Mouse (Mus musculus) spleen, adult 12 weeks (tissue): Measurements from ENCODE around the gene Olfr248.
"Not testable (repeated sequence)": the region's sequence is repeated elsewhere in the genome, so short reads cannot be mapped to it uniquely, and the experiment has no call there.

Source experiments
- DNase-seq: peaks from one replicate; pipeline ENCODE4 v3.0.0; 2022; ENCODE audit warnings: low spot score

The Olfr248 gene

DNA sequence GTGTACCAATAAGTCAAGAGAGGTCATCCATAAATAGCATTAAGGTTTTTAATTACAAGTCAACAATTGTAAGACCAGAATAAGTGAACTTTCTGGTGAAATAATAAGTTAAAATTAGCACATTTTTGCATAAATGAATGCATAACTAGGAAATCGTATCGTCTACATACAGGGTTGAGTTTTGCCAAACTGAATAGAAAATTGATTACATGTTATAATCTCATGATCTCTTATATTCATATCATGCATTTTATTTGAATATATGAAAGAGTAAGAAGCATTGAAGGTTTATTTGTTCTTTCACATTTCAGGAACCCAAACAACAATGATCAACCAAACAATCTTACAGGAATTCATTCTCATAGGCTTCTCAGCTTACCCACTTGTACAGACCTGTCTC is at the start of gene Olfr248:
Olfr248 (plus strand) TSS at position 301 of the 400 bp plus-strand sequence.
- no peak for DNase-seq

GRCm38 (mm10) chr1:174353636-174354035 is 37.2 kb upstream of the Olfr248 start:
- DNase-seq = not testable (repeated sequence)

- DNase-seq = no peak
These were observed 36.2 kb upstream of the Olfr248 start for GRCm38 (mm10) chr1:174354640-174355039.

DNA sequence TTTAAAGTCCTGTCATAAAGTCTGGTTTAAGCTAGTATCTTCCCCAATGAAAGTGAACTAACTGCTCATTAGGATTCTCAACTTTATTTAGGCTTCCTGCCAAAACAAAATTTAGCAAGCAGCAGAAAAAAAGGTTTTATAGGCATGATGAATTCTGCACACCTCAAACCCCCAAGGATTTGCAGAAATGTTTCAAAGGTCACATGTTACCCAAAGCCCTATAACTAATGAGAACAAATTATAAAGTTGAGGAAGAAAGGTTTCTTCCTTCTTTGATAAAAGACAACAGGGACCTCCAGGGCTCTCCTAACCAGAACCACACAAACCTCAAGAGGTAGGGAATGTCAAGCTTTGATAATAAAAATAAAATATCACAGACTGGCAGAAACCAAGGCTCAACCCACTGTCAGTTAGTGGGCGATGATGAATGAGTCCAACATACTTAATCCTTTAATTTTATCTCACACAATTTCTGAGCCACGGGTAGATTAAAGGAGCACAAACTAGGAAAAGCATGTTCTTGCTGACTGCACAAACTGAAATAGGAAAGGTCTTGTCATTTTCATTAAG is 25.9 kb upstream of the Olfr248 start, which contains the start of gene Olfr417:
Olfr417 (plus strand) TSS at position 241 of the 570 bp plus-strand sequence.
- no peak for DNase-seq

- no peak for DNase-seq
These were observed 17.0 kb upstream of the Olfr248 start for GRCm38 (mm10) chr1:174373799-174374198.

DNA sequence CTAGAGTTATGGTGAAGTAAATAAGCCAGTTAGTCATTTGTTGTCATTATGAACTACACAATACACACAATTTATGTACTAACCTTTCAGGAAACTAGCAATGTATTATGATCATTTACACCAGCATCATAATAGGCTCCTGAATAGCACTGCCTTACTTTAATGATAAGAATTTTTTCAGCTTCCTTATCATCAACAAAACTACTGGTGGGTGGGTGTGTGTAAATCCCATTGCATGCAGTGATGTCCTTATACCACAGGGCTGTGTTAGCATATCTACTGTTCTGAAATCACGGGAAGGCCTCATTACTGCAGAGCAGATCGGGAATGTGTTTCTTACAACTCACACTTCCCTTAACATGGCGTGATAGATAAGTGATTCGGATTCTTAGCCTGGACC is 32.1 kb downstream of the Olfr248 start:
- DNase-seq = no peak

DNA sequence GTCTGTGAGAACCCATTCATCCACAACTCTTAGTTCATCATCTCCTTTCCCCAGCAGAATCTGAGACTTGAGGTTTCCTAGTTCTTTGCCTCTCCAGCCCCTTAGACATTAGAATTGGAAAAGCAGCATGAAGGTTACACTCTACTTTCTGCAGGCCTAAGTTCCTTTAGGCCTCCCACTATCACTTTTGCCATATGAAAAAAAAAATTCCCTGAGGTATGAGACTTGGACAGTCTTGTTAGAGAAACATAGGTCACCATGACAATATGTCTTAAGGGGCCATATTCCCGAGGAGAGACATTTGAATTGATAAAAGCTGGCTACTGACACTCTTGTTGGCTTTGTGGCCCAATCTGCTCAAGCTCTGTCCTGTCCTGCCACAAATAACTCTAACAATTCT is 32.9 kb downstream of the Olfr248 start, which contains the start of gene Olfr414:
Olfr414 (plus strand) TSS at position 301 of the 400 bp plus-strand sequence.
- no peak for DNase-seq

DNA sequence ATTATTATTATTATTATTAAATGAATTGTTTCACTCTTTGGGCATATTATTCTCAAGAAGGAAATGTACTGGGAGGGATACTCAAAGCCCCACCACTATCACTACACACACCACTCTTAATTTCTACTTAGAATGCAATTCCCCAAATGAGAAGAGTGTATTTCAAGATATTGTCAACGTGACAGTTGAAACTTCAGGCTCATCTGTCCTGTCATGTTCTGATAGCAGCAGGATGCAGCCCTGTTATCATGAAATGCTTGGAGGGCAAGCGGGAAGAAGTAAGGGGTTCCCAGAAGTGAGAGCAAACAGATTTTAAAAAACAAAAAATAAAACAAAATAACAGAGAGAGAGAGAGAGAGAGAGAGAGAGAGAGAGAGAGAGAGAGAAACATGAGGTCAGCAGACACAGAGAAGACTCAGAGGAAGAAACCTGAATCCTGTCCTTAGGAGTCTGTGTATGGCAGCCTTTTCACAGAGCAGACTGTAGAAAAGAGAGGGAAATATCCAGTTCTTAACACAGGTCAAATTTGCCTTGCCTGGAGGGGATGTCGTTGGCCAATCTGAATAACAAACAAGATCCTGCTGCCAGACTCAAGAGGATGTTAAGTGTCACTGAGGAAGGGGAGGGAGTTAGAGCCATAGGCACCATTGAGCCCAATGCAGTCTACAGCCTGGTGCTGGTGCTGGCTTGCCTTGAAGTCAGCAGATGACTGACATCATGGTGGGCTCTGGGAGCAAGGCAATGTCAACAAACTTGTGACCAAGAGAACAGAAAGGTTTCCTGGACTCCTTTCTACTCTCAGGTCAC is 35.5 kb downstream of the Olfr248 start:
- DNase-seq = no peak

DNA sequence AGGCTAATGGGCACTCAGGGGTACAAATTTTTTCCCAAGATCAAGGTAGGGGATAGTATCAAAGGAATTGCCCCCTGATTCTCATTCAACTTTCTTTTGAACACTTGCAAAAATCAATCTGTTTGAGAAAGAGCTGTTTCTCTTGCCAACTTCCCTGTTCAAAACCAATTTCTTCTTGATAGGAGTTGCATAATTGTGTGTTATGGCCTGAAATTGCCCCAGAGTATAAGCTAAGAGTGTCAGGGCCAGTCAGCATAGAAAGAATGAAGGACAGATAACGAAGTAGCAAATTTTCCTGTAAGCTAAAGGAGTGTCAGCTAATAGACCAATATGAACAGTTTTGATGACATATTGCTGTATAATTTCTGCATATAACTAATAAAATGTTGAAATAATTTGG is 36.6 kb downstream of the Olfr248 start:
- DNase-seq = no peak

DNA sequence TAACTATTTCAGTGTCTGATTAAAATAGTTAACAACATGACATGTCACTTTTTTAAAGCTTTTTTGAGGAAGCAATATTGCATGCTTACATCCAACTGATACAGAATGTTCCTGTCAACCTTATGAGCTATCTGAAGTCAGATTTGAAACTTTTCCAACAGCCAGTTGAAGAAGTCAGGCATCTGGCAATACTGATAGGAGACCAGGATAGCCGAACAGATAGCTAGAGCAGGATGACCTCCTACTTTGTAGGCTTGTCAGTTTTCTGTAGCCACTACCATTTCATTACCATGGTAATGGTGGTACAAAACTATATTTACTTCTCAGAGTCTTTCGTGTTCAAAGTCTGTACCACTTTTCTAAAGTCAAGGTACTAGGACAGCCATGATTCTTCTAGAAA is 37.6 kb downstream of the Olfr248 start:
- no peak for DNase-seq

DNA sequence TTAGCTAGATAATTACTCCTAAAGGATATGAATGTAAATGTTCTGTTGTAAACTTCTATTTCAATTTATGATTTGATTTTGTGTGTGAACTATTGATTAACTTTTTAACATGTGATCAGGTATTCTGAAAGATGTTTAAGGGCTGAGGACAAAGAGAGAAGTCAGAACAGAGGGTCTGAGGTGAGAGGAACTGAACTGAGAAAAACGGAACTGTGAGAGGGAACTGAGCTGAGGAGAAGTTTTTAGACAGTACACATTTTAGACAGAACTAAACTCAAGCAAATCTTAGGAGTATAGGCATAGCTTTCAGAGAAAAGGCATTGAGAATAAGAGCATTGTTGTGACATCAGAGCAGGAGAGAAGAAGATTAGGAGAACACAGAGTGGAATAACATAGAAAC is 43.3 kb downstream of the Olfr248 start:
- no peak for DNase-seq
